Mouse (Mus musculus): Measurements from ENCODE around the gene Prdx2. TPM values are rescaled to one million over a fixed set of nuclear protein-coding genes. Genes with fewer than 3 reads are reported as not detected.

Prdx2 gene
- polyA plus RNA-seq, 1 experiment: 183 TPM

GRCm38 (mm10) chr8:84981644-84982498, 12.5 kb downstream of the Prdx2 start:
- TF ChIP-seq CTCF (IDR thresholded peaks at IDR 0.05; ENCODE audit: borderline replicate concordance, control insufficient read depth, extremely low read depth, insufficient read depth, low read length, poor library complexity) (no peak), POLR2A (IDR thresholded peaks at IDR 0.05; ENCODE audit: control insufficient read depth, extremely low read depth, insufficient read depth, low read length, poor library complexity) (no peak)
- 60% methylated on average over 15 of the region's 15 CpGs for WGBS
- H3K27ac ChIP-seq (ENCODE audit: control insufficient read depth, insufficient read depth, low read length): 0 out of 2 replicates have a peak overlapping the region, but pooled peaks have one; percentile 22
- H3K36me3 ChIP-seq (ENCODE audit: control insufficient read depth, insufficient read depth, low read length): no peaks in the 10 kb centered on the region
- H3K4me3 ChIP-seq (ENCODE audit: control insufficient read depth, insufficient read depth, low read length): no peak overlapping the region
- H3K4me1 ChIP-seq (replicated peaks; ENCODE audit: control insufficient read depth, insufficient read depth, low read length): peaks cover 50% of the 10 kb centered on the region
- DNase-seq: no peak
- H3K27me3 ChIP-seq (ENCODE audit: control insufficient read depth, insufficient read depth, low read length): no peaks in the 10 kb centered on the region

- H3K4me1 ChIP-seq (replicated peaks; ENCODE audit: control insufficient read depth, insufficient read depth, low read length): peaks cover 50% of the 10 kb centered on the region
- WGBS: 19% methylated on average over 3 of the region's 3 CpGs
- no peak for DNase-seq
- 0 out of 2 replicates have a peak overlapping the region, but pooled peaks have one; percentile 22 for H3K27ac ChIP-seq (ENCODE audit: control insufficient read depth, insufficient read depth, low read length)
- H3K4me3 ChIP-seq (ENCODE audit: control insufficient read depth, insufficient read depth, low read length): no peak overlapping the region
- no peak for TF ChIP-seq POLR2A (IDR thresholded peaks at IDR 0.05; ENCODE audit: control insufficient read depth, extremely low read depth, insufficient read depth, low read length, poor library complexity)
- no peak for TF ChIP-seq CTCF (IDR thresholded peaks at IDR 0.05; ENCODE audit: borderline replicate concordance, control insufficient read depth, extremely low read depth, insufficient read depth, low read length, poor library complexity)
- H3K27me3 ChIP-seq (ENCODE audit: control insufficient read depth, insufficient read depth, low read length): no peaks in the 10 kb centered on the region
- H3K36me3 ChIP-seq (ENCODE audit: control insufficient read depth, insufficient read depth, low read length): no peaks in the 10 kb centered on the region
These were observed 13.2 kb downstream of the Prdx2 start for GRCm38 (mm10) chr8:84982499-84983011.

GRCm38 (mm10) chr8:84984294-84985048, 15.1 kb downstream of the Prdx2 start:
- DNase-seq: peak; percentile 28
- 62% methylated on average over 16 of the region's 16 CpGs for WGBS
- TF ChIP-seq CTCF (IDR thresholded peaks at IDR 0.05; ENCODE audit: borderline replicate concordance, control insufficient read depth, extremely low read depth, insufficient read depth, low read length, poor library complexity): no peak
- Histone ChIP-seq H3K4me1 (replicated peaks; ENCODE audit: control insufficient read depth, insufficient read depth, low read length) (peaks cover 46% of the 10 kb centered on the region), H3K27me3 (ENCODE audit: control insufficient read depth, insufficient read depth, low read length) (no peaks in the 10 kb centered on the region), H3K27ac (ENCODE audit: control insufficient read depth, insufficient read depth, low read length) (peak overlapping the region; percentile 22; the same call in 1 of the 2 replicates), H3K4me3 (ENCODE audit: control insufficient read depth, insufficient read depth, low read length) (no peak overlapping the region), H3K36me3 (ENCODE audit: control insufficient read depth, insufficient read depth, low read length) (no peaks in the 10 kb centered on the region)

- peak overlapping the region; percentile 22; the same call in 1 of the 2 replicates for H3K27ac ChIP-seq (ENCODE audit: control insufficient read depth, insufficient read depth, low read length)
- H3K27me3 ChIP-seq (ENCODE audit: control insufficient read depth, insufficient read depth, low read length): no peaks in the 10 kb centered on the region
- 5% methylated on average over 23 of the region's 23 CpGs for WGBS
- TF ChIP-seq CTCF (IDR thresholded peaks at IDR 0.05; ENCODE audit: borderline replicate concordance, control insufficient read depth, extremely low read depth, insufficient read depth, low read length, poor library complexity) (no peak), POLR2A (IDR thresholded peaks at IDR 0.05; ENCODE audit: control insufficient read depth, extremely low read depth, insufficient read depth, low read length, poor library complexity) (no peak)
- no peaks in the 10 kb centered on the region for H3K36me3 ChIP-seq (ENCODE audit: control insufficient read depth, insufficient read depth, low read length)
- H3K4me1 ChIP-seq (replicated peaks; ENCODE audit: control insufficient read depth, insufficient read depth, low read length): peaks cover 40% of the 10 kb centered on the region
- DNase-seq: no peak
- peak overlapping the region; percentile 58 for H3K4me3 ChIP-seq (ENCODE audit: control insufficient read depth, insufficient read depth, low read length)
These were observed 15.8 kb downstream of the Prdx2 start for GRCm38 (mm10) chr8:84985049-84985683.

GRCm38 (mm10) chr8:84985684-84986378, 16.4 kb downstream of the Prdx2 start:
- Histone ChIP-seq H3K27me3 (ENCODE audit: control insufficient read depth, insufficient read depth, low read length) (no peaks in the 10 kb centered on the region), H3K4me3 (ENCODE audit: control insufficient read depth, insufficient read depth, low read length) (peak overlapping the region; percentile 58), H3K27ac (ENCODE audit: control insufficient read depth, insufficient read depth, low read length) (peak overlapping the region; percentile 33), H3K4me1 (replicated peaks; ENCODE audit: control insufficient read depth, insufficient read depth, low read length) (peaks cover 39% of the 10 kb centered on the region), H3K36me3 (ENCODE audit: control insufficient read depth, insufficient read depth, low read length) (no peaks in the 10 kb centered on the region)
- peak; percentile 90 for DNase-seq
- TF ChIP-seq POLR2A (IDR thresholded peaks at IDR 0.05; ENCODE audit: control insufficient read depth, extremely low read depth, insufficient read depth, low read length, poor library complexity): no peak; the same call in 1 of the 2 replicates
- TF ChIP-seq CTCF (IDR thresholded peaks at IDR 0.05; ENCODE audit: borderline replicate concordance, control insufficient read depth, extremely low read depth, insufficient read depth, low read length, poor library complexity): no peak
- WGBS: under 1% methylated on average over 53 of the region's 53 CpGs

Data from thymus, adult 2 months (tissue).